Mouse (Mus musculus) skeletal muscle tissue, postnatal 0 days (tissue): Measurements from ENCODE around the gene Rab19. TPM values are rescaled to one million over a fixed set of nuclear protein-coding genes. Genes with fewer than 3 reads are reported as not detected.

Experiments used
- polyA plus RNA-seq: library from polyadenylated mRNA; unstranded; fragments of >200 nt; fragmentation: Nextera tagmentation; extraction: Ambion mirVana; gene quantifications from 2 replicates; pipeline ENCODE4 v1.2.1, GENCODE M21; 2015

Gene Rab19
- 0.71 and 1.5 TPM in 2 replicates for polyA plus RNA-seq

DNA sequence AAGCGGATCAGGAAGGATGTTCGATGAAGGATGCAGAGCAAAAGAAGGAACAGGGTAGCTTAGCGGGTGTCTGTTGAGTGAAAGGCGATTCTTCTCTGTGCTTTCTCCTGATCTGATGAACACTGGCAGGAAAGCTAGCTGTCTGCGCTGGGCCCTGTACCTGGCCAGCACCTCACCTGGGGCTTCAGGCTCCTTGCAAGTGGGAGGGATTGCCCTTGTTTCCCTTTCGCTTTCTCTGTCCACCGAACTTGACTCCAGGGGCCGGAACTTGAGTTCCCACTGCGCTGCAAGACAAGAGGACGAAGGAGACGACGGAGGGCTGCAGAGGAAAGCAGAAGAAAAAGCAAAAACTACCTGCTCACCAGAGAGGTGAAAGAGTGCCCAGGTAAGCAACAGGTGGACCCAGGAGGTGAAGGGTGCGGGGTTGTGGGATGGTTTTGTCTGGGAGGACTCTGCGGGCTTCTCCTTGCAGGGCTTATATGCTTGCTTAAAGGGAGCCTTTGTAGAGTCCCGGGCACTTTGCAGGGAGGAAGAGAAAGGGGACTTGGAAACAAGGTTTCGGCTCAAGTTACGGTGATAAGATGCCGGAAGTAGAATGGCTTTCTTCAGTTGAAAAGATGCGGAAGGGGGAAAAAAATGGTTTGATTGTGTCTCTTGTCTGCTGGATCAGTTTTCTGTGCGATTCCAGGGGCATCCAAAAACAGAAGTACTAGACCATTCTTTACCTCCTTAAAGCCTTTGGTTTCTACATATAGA, at the start of gene Rab19:
Gene Rab19 (plus strand): TSS at position 51 of the 756 bp plus-strand sequence.

DNA sequence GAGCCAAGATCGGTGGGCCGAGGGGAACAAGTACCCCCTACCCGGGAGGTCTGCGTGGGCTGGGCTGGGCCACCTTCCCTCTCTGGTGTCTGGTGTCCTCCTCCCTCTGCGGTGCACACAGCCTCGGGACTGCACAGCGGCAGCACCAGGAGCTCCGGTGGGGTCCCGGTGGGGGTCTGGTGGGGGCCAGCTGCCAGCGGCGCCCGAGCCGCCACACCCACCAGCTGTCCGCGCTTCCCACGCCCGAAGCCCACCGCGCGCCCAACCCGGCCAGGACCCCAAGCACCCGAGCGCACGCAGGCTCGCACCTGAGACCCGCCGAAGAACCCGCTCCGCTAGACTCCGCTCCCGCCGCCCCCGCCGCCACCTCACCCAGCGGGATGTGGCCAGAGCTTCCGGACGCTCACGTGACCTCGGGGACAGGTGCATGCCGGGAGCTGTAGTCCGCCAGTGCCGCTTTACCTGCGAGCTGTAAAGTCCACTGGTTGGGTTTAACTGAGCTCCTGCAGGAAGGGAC, 3.6 kb upstream of the Rab19 start, which contains the start of gene Slc37a3:
Gene Slc37a3 (minus strand): TSS at position 365 of the 517 bp plus-strand sequence.

DNA sequence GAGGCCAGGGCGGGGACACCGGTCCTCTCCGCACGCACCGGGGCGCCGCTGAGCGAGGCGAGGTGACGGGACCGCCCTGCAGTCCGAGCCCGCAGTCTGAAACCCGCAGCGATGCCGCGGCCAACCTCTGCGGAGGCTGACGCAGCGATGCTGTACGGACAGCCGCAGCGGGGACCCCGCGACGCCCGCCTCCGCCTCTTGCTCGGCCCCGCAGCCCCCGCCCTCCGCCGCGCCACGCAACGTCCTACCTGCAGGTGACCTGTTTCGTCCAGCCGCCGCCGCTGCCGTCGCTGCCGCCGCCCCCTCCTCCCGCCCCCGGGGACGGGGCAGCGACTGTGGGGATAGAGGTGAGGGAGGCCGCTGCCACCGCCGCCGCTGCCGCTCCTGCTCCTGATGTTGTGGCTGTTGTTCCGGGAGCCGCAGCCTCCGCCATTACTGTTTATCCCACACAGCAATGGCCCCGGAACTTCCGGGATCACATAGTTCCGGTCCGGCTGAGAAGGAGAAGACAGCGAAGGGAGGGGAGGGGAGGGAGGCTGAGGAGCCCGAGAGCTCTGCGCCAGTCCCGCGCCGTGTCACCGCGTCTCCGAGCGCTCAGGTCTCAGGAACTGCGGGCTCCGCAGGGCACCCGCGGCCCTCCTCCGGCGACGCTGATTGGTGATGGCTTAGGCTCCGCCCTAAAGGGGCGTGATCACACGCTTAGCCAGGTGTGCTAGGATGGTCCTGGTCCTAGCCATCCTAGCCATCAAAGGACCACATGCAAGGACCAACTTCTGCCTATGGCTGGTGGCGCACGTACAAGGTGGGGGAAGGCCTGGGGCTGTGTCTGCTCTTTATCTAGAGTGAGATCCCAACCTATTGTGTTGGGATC, 39.1 kb downstream of the Rab19 start, which contains the start of gene Mkrn1:
Gene Mkrn1 (minus strand): TSS at position 612 of the 871 bp plus-strand sequence.

Other genes starting within 250 kb of the Rab19 start
- 3.1 and 4.1 TPM in 2 replicates for gene Kdm7a, start 174.4 kb upstream of the Rab19 start, polyA plus RNA-seq
- gene Slc37a3, start 3.5 kb upstream of the Rab19 start, polyA plus RNA-seq = 15.9 and 19.2 TPM in 2 replicates
- 26.7 and 27.1 TPM in 2 replicates for gene Mkrn1, start 39.3 kb downstream of the Rab19 start, polyA plus RNA-seq
- 8.7 and 9.4 TPM in 2 replicates for gene Dennd2a, start 176.7 kb downstream of the Rab19 start, polyA plus RNA-seq
- gene Adck2, start 192.7 kb downstream of the Rab19 start, polyA plus RNA-seq = 18.5 and 22.2 TPM in 2 replicates
- 1.3 and 2.1 TPM in 2 replicates for gene Gm42420, start 204.6 kb downstream of the Rab19 start, polyA plus RNA-seq
- gene Ndufb2, start 211.4 kb downstream of the Rab19 start, polyA plus RNA-seq = 535 and 661 TPM in 2 replicates